Mouse (Mus musculus) heart, embryonic 15.5 days (tissue): ENCODE data around the gene Apbb2. TPM values are rescaled to one million over a fixed set of nuclear protein-coding genes. Genes with fewer than 3 reads are reported as not detected.

ENCODE experiments used
- ATAC-seq: fragments of 200-750 bp; cut with Nextera tagmentation; replicated peaks from 2 replicates; pipeline ENCODE4 v1.8.0; 2017; ENCODE audit warnings: low read depth, moderate TSS enrichment; ENCODE audit not compliant: insufficient number of reproducible peaks, insufficient read depth, low FRiP score
- H3K27ac ChIP-seq: fragments of 300-500 bp; sonication (generic); 2 replicates; pipeline ENCODE4 v1.5.1; 2015; ENCODE audit warnings: mild to moderate bottlenecking, inconsistent platforms
- H3K27me3 ChIP-seq: fragments of 300-500 bp; sonication (generic); 2 replicates; pipeline ENCODE4 v1.6.1; 2015; ENCODE audit warnings: inconsistent platforms
- H3K36me3 ChIP-seq: fragments of 300-500 bp; sonication (generic); 2 replicates; pipeline ENCODE4 v1.6.1; 2015; ENCODE audit warnings: mild to moderate bottlenecking, inconsistent platforms
- H3K4me1 ChIP-seq: fragments of 300-500 bp; sonication (generic); replicated peaks from 2 replicates; pipeline ENCODE4 v1.6.1; 2015; ENCODE audit warnings: inconsistent platforms
- H3K4me2 ChIP-seq: fragments of 300-500 bp; sonication (generic); 2 replicates; pipeline ENCODE4 v1.6.1; 2015; ENCODE audit warnings: inconsistent platforms, mild to moderate bottlenecking, moderate library complexity
- H3K4me3 ChIP-seq: fragments of 300-500 bp; sonication (generic); 2 replicates; pipeline ENCODE4 v1.5.1; 2015; ENCODE audit warnings: mild to moderate bottlenecking, inconsistent platforms
- H3K9ac ChIP-seq: fragments of 300-500 bp; sonication (generic); 2 replicates; pipeline ENCODE4 v1.6.1; 2015; ENCODE audit warnings: mild to moderate bottlenecking, inconsistent platforms
- H3K9me3 ChIP-seq: fragments of 300-500 bp; sonication (generic); replicated peaks from 2 replicates; pipeline ENCODE4 v1.6.1; 2016; ENCODE audit warnings: inconsistent platforms
- WGBS: fragments of 180-500 bp; shearing (Covaris S2); methylation state at CpG from one replicate; pipeline ENCODE4 v1.1.7; 2015; ENCODE audit warnings: mixed read lengths; 5-methylcytosine and 5-hydroxymethylcytosine counted together
- polyA plus RNA-seq: library from polyadenylated mRNA; unstranded; fragments of >200 nt; fragmentation: Nextera tagmentation; extraction: Ambion mirVana; gene quantifications from 2 replicates; pipeline ENCODE4 v1.2.1, GENCODE M21; 2015

Apbb2 gene
- polyA plus RNA-seq, 1 experiment from 2014 or later = 32.6 TPM

GRCm38 (mm10) chr5:66305511-66305910 lies 313.1 kb downstream of the Apbb2 start:
- ATAC-seq = no peak
- Histone ChIP-seq H3K4me2 (no peak overlapping the region), H3K27me3 (no peaks in the 10 kb centered on the region), H3K27ac (no peak overlapping the region), H3K4me3 (no peak overlapping the region), H3K4me1 (no peaks in the 10 kb centered on the region), H3K9ac (no peak overlapping the region), H3K9me3 (no peaks in the 10 kb centered on the region), H3K36me3 (peaks cover 26% of the 10 kb centered on the region; the same call in 1 of the 2 replicates)
- 84% methylated on average over 8 of the region's 8 CpGs for WGBS

- 83% methylated on average over 11 of the region's 11 CpGs for WGBS
- Histone ChIP-seq H3K36me3 (peaks cover 26% of the 10 kb centered on the region; the same call in 1 of the 2 replicates), H3K9ac (no peak overlapping the region), H3K27me3 (no peaks in the 10 kb centered on the region), H3K4me3 (no peak overlapping the region), H3K9me3 (no peaks in the 10 kb centered on the region), H3K4me1 (no peaks in the 10 kb centered on the region), H3K4me2 (no peak overlapping the region), H3K27ac (no peak overlapping the region)
- ATAC-seq = no peak
These were observed 314.1 kb downstream of the Apbb2 start for GRCm38 (mm10) chr5:66304300-66305067.

- Histone ChIP-seq H3K9me3 (no peaks in the 10 kb centered on the region), H3K27me3 (no peaks in the 10 kb centered on the region), H3K4me3 (no peak overlapping the region), H3K4me2 (no peak overlapping the region), H3K4me1 (no peaks in the 10 kb centered on the region), H3K9ac (no peak overlapping the region), H3K27ac (no peak overlapping the region), H3K36me3 (peaks cover 21% of the 10 kb centered on the region; the same call in 1 of the 2 replicates)
- WGBS = 92% methylated on average over 2 of the region's 2 CpGs
- no peak for ATAC-seq
These were observed 315.7 kb downstream of the Apbb2 start for GRCm38 (mm10) chr5:66302873-66303272.

- no peaks in the 10 kb centered on the region for H3K4me1 ChIP-seq
- H3K27me3 ChIP-seq = no peaks in the 10 kb centered on the region
- no peak overlapping the region for H3K27ac ChIP-seq
- H3K36me3 ChIP-seq = peaks cover 15% of the 10 kb centered on the region; the same call in 1 of the 2 replicates
- H3K4me2 ChIP-seq = no peak overlapping the region
- H3K9ac ChIP-seq = no peak overlapping the region
- 90% methylated on average over 21 of the region's 21 CpGs for WGBS
- no peaks in the 10 kb centered on the region for H3K9me3 ChIP-seq
- no peak for ATAC-seq
- H3K4me3 ChIP-seq = no peak overlapping the region
These were observed 316.3 kb downstream of the Apbb2 start for GRCm38 (mm10) chr5:66302085-66302815.

- no peak overlapping the region for H3K4me3 ChIP-seq
- WGBS = 67% methylated on average over 13 of the region's 13 CpGs
- peaks cover 14% of the 10 kb centered on the region; the same call in 1 of the 2 replicates for H3K36me3 ChIP-seq
- H3K4me2 ChIP-seq = no peak overlapping the region
- H3K27ac ChIP-seq = no peak overlapping the region
- H3K9ac ChIP-seq = no peak overlapping the region
- no peaks in the 10 kb centered on the region for H3K27me3 ChIP-seq
- no peak for ATAC-seq
- H3K9me3 ChIP-seq = no peaks in the 10 kb centered on the region
- no peaks in the 10 kb centered on the region for H3K4me1 ChIP-seq
These were observed 318.0 kb downstream of the Apbb2 start for GRCm38 (mm10) chr5:66300576-66300975.

GRCm38 (mm10) chr5:66298856-66299255 lies 319.7 kb downstream of the Apbb2 start:
- no peaks in the 10 kb centered on the region for H3K9me3 ChIP-seq
- H3K4me2 ChIP-seq = no peak overlapping the region
- ATAC-seq = no peak
- H3K27me3 ChIP-seq = no peaks in the 10 kb centered on the region
- H3K36me3 ChIP-seq = peaks cover 11% of the 10 kb centered on the region; the same call in 1 of the 2 replicates
- H3K4me1 ChIP-seq = no peaks in the 10 kb centered on the region
- no peak overlapping the region for H3K27ac ChIP-seq
- no peak overlapping the region for H3K9ac ChIP-seq
- no peak overlapping the region for H3K4me3 ChIP-seq
- WGBS = 84% methylated on average over 6 of the region's 6 CpGs

- Histone ChIP-seq H3K27ac (no peak overlapping the region), H3K9me3 (no peaks in the 10 kb centered on the region), H3K4me1 (no peaks in the 10 kb centered on the region), H3K36me3 (0 out of 2 replicates have a peak, but pooled peaks cover 3% of the 10 kb centered on the region), H3K4me2 (no peak overlapping the region), H3K4me3 (no peak overlapping the region), H3K9ac (no peak overlapping the region), H3K27me3 (no peaks in the 10 kb centered on the region)
- ATAC-seq = no peak
- WGBS = 89% methylated on average over 5 of the region's 5 CpGs
These were observed 322.5 kb downstream of the Apbb2 start for GRCm38 (mm10) chr5:66296116-66296515.

- H3K4me3 ChIP-seq = no peak overlapping the region
- H3K27me3 ChIP-seq = no peaks in the 10 kb centered on the region
- 0 out of 2 replicates have a peak, but pooled peaks cover 3% of the 10 kb centered on the region for H3K36me3 ChIP-seq
- 89% methylated on average over 4 of the region's 4 CpGs for WGBS
- ATAC-seq = no peak
- H3K4me1 ChIP-seq = no peaks in the 10 kb centered on the region
- no peak overlapping the region for H3K4me2 ChIP-seq
- no peak overlapping the region for H3K27ac ChIP-seq
- H3K9me3 ChIP-seq = no peaks in the 10 kb centered on the region
- no peak overlapping the region for H3K9ac ChIP-seq
These were observed 323.6 kb downstream of the Apbb2 start for GRCm38 (mm10) chr5:66294952-66295351.

GRCm38 (mm10) chr5:66294106-66294625 lies 324.4 kb downstream of the Apbb2 start:
- Histone ChIP-seq H3K27me3 (no peaks in the 10 kb centered on the region), H3K4me2 (no peak overlapping the region), H3K9me3 (no peaks in the 10 kb centered on the region), H3K4me3 (no peak overlapping the region), H3K9ac (no peak overlapping the region), H3K4me1 (no peaks in the 10 kb centered on the region), H3K27ac (no peak overlapping the region), H3K36me3 (0 out of 2 replicates have a peak, but pooled peaks cover 3% of the 10 kb centered on the region)
- WGBS = 78% methylated on average over 11 of the region's 11 CpGs
- ATAC-seq = no peak

- 71% methylated on average over 6 of the region's 6 CpGs for WGBS
- no peak for ATAC-seq
- H3K27ac ChIP-seq = no peak overlapping the region
- no peak overlapping the region for H3K4me2 ChIP-seq
- no peaks in the 10 kb centered on the region for H3K27me3 ChIP-seq
- no peak overlapping the region for H3K4me3 ChIP-seq
- no peaks in the 10 kb centered on the region for H3K9me3 ChIP-seq
- no peaks in the 10 kb centered on the region for H3K4me1 ChIP-seq
- H3K9ac ChIP-seq = no peak overlapping the region
- no peaks in the 10 kb centered on the region for H3K36me3 ChIP-seq
These were observed 337.8 kb downstream of the Apbb2 start for GRCm38 (mm10) chr5:66280742-66281141.

- Histone ChIP-seq H3K4me1 (no peaks in the 10 kb centered on the region), H3K27ac (no peak overlapping the region), H3K4me3 (no peak overlapping the region), H3K9ac (no peak overlapping the region), H3K36me3 (no peaks in the 10 kb centered on the region), H3K27me3 (no peaks in the 10 kb centered on the region), H3K4me2 (no peak overlapping the region), H3K9me3 (no peaks in the 10 kb centered on the region)
- no peak for ATAC-seq
- 63% methylated on average over 2 of the region's 2 CpGs for WGBS
These were observed 338.9 kb downstream of the Apbb2 start for GRCm38 (mm10) chr5:66279650-66280049.
